Mouse (Mus musculus) erythroblast, embryonic 14.5 days (primary cell): Measurements from ENCODE around the gene Gm10282.

Source experiments
- GATA1 ChIP-seq: IDR thresholded peaks from 2 replicates; pipeline ENCODE4 v1.6.1; 2012; ENCODE audit warnings: low read length, inconsistent platforms, mixed read lengths
- TAL1 ChIP-seq: IDR thresholded peaks from 3 replicates; pipeline ENCODE4 v1.6.1; 2012; ENCODE audit warnings: low read length, inconsistent platforms, mixed read lengths

- TF ChIP-seq TAL1 (no peak), GATA1 (no peak)
These were observed 14.0 kb downstream of the Gm10282 start for GRCm38 (mm10) chr8:72291104-72291503.
